Mouse (Mus musculus): ENCODE results near the gene Rb1. TPM values are rescaled to one million over a fixed set of nuclear protein-coding genes. Genes with fewer than 3 reads are reported as not detected.

The Rb1 gene
- total RNA-seq, 2 experiments from 2014 or later: 45.8 to 49.0 TPM

DNA sequence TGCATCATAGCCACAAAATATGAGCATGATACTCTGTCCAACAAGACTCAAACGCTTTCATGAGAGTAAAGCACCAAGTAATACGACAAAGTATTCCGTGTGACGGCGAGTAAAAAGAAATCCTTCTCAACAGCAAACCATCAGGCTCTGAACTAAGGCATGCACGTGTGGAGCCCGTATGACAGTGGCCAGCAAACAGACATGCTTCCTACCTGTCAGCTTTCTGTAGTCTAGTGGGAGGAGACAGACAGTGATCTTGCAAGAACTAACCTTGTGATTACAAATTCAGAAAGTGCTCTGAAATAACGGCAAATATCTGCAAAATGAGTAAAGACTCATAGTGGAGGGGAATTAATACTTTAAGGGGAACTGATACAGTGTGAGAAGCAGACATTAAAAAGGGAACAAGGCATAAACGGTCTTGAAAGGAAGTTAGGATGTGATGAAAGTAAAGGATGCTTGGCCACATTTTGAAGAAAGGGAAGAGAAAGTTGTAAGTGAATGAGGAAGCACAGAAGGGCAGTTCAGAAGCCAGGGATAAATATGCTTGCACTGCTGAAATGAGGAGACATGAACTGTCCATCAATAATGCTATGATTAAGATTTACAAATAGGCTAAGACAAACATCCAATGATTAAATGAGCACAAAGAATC, 103.2 kb downstream of the Rb1 start:
- intact Hi-C loops (cut with DNase I): no loop called here
- no peak for DNase-seq

GRCm38 (mm10) chr14:73217062-73217461, 108.6 kb downstream of the Rb1 start:
- DNase-seq: no peak
- intact Hi-C loops (cut with DNase I): no loop called here

DNA sequence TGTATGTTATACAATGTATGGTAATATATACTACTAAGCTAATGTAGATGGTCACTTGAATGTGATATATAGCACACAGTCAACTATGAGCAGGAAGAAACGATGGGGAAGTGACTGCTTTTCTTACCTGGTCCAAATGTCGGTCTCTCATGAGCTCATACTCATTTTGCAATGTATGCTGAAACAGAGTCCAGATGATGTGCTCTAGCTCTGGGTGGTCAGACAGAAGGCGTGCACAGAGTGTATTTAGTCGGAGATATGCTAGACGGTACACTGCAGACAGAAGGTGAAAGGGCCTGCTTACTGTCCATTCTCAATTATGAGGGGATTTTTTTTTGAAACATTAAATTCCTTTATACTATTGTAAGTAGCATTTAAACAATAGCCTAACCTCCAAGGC, 114.1 kb downstream of the Rb1 start:
- DNase-seq: no peak
- intact Hi-C loops (cut with DNase I): no loop called here

- no peak for DNase-seq
- intact Hi-C loops (cut with DNase I): no loop called here
Measured at GRCm38 (mm10) chr14:73210196-73210595, 115.4 kb downstream of the Rb1 start.

DNA sequence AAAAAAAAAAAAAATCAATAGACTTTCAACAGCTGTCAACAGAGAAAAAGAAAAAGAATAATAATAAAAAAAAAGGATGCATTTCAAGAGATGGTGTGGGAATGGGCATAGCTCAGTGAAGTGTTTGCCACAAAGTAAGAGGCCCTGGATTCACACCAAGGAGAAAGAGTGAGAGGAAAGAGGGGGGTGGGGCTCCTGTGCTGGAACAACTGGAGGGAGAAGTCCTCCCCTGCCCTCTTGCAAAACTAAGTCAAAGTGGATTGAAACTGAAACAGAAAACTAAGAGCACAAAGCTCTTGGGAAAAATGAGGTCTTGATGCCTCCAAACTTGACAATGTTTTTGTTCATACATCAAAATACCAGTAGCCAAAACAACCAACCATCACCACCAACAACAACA, 116.4 kb downstream of the Rb1 start:
- intact Hi-C loops (cut with DNase I): no loop called here
- DNase-seq: no peak

- intact Hi-C loops (cut with DNase I): no loop called here
- DNase-seq: no peak
Measured at GRCm38 (mm10) chr14:73204016-73204415, 121.6 kb downstream of the Rb1 start.

DNA sequence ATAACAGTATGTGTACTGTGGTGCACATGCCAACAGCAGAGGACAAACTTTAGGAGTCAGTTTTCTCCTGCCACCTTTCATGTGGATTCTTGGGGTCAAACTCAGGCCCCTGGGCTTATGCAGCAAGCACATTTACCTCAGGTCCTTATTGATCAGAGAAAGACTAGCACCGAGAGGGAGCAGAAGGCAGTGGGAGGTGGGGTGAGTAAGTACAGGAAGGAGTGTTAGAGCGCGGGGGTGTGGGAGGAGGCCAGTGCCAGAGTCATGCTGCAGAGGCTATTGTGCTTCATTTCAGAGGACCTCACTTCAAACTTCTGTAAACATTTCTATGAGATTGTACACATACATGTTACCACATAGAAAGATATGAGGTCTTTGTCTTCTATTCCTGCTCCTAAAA, 124.2 kb downstream of the Rb1 start:
- intact Hi-C loops (cut with DNase I): no loop called here
- DNase-seq: no peak

DNA sequence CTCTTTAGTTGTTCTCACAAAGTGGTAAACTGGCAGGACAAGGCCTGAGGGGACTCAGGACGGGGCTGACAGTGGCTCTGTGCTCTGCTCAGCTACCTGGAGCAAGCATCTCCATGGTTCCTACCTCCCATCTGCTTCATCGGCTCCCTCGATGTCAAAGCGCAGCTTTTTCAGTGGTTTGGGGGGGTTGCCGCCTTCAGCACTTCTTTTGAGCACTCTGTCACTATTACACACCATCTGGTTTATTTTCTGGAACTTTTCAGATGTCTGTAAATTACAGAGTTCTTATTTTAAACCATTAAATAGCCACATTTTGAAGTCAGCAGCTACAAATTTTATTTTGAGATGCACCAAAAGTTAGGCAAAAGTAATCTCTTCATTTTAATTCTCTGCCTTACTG, 126.6 kb downstream of the Rb1 start:
- intact Hi-C loops (cut with DNase I): no loop called here

DNA sequence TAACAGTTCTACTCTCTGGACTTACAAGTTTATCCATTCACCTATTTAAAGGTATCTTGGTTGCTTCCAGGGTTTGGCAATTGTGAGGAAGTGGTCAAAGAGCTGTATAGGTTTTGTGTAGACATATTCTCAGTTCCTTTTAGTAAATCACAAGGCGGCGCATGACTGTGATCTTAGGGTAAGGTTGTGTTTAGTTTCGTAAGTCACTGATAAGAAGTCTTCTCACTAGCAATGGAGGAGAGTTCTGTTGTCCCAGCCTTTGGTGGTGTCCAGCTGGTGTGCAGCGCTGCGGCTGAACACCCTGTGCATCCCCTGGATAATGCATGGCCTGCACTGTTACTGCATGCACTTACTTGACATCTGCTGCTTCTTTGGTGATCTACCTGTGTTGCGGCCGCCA, 138.7 kb downstream of the Rb1 start:
- intact Hi-C loops (cut with DNase I): no loop called here
- no peak for DNase-seq

More for the DNA sequence above, 126.6 kb downstream of the Rb1 start:
- DNase-seq: no peak

DNA sequence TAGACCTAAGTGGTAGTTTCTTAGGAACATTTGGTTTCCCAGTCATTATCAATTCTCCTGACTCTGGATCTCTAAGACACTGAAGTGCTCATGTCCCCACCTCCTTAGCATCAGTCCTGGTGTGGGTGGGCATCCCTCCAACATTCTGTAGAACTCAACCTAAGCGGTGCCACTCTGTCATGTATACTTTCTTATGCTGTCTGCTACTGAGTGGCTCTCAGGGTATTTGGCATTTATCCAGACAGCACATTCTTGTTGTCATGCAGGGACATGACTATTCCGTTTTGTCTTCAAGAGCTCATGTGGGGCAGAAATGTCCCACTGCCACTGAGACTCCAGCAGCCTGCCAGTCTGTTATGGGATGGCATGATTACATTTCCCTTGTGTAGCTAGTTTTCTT, 144.5 kb downstream of the Rb1 start:
- peak; percentile 40 for DNase-seq
- intact Hi-C loops (cut with DNase I): no loop called here

- intact Hi-C loops (cut with DNase I): no loop called here
- DNase-seq: no peak
Measured at GRCm38 (mm10) chr14:73180671-73181070, 145.0 kb downstream of the Rb1 start.

- intact Hi-C loops (cut with DNase I): no loop called here
- DNase-seq: no peak
Measured at GRCm38 (mm10) chr14:73179221-73179681, 146.4 kb downstream of the Rb1 start.

GRCm38 (mm10) chr14:73177961-73178360, 147.7 kb downstream of the Rb1 start:
- no peak for DNase-seq
- intact Hi-C loops (cut with DNase I): no loop called here

DNA sequence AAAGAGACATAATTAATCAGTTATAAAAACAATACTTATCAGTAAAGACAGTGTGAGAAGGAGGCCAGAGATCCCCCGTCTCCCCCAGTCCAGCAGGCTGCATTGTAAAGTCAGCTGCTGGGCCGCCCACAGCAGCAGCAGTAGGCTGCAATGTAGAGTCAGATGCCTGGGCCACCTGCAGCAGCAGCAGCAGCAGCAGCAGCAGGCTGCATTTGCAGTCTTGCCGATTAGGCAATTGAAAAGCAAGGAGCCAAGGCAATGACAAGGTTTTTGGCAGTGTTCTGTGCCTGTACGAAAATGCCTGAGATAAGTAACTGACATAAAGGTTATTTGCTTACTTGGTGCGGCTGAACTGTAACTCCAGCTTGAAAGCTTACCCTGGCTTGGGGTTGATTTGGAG, 149.4 kb downstream of the Rb1 start:
- intact Hi-C loops (cut with DNase I): no loop called here
- no peak for DNase-seq

DNA sequence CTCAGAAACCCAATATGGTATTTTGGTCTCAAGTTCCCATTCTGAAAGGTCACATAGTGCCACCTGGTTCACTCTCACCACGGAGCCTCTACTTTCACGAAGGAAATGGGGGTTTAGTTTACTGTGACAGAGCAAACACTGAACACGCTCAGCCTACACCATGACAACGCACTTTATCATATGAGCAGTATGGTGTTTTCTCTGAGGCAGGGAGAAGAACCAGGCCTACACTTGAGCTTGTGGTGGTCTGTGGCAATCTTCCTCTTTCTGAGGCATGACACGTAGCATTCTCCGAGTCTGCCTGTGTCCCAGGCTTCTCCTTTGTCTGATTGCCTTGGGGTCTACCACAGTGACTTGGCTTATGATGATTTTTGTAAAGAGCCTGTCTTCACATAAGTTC, 149.8 kb downstream of the Rb1 start:
- no peak for DNase-seq
- intact Hi-C loops (cut with DNase I): no loop called here

DNA sequence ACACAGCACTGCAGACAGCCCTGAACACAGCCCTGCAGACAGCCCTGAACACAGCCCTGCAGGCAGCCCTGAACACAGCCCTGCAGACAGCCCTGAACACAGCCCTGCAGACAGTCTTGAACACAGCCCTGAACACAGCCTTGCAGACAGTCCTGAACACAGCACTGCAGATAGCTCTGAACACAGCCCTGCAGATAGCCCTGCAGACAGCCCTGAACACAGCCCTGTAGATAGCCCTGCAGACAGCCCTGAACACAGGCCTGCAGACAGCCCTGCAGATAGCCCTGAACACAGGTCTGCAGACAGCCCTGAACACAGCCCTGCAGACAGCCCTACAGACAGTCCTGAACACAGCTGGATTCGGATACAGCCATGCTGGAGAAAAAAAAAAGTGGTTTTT, 150.6 kb downstream of the Rb1 start:
- intact Hi-C loops (cut with DNase I): no loop called here
- DNase-seq: no peak

- intact Hi-C loops (cut with DNase I): no loop called here
- DNase-seq: no peak
Measured at GRCm38 (mm10) chr14:73174091-73174995, 151.3 kb downstream of the Rb1 start.

DNA sequence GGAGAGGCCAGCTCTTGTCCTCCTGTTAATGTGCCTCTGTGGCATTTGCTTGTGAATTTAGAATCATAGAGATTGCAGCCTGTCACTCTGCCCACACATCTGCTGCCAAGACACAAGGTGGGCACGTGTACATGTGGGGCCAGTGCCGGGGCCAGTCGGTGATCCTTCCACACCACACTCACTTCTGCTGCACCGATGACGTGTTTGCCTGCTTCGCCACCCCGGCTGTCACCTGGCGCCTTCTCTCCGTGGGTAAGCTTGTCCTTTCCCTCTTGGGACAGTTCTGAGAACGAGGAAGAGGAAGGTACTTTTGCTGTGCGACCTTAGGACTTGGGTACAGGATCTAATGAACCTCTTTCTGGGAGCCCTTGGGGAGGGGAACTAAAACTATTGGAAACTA, 152.0 kb downstream of the Rb1 start:
- DNase-seq: no peak
- intact Hi-C loops (cut with DNase I): no loop called here

DNA sequence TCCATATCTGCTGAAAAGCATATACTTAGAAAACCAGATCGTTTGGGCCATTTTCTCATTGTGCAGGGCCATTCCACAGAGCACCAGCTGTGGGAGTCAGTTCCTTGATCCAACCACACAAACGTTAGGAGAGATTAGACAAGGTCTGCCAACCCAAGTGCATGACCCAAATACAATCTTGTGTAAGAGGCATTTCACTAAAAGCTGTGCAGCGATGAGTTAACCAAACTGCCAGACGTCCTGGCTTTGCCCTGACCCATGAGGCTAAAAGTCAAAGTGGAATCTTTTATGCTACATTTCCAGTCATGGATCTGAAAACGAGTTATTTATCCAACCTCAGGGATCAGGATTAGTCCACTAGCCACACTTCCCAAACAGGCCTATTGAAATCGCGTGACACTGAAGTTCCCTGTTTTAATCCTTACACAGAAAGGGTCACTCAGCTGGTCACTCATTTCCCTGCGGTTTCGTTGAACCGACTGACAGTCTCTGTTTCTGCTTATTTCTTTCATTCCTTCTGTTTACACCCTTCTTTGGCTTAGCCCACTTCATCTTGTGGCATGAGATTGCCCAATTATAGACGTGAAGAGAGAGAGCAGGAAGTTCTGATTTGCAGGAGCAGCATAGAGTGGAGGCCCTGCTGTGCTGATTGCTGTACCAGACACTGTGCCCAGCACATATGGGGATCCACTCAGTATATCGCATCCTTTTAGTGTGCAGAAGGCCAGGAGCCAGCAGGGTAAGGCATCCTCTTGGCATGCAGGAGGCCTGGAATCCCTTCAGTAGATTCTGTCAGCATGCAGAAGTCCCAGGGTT, 153.2 kb downstream of the Rb1 start:
- intact Hi-C loops (cut with DNase I): no loop called here
- DNase-seq: no peak

GRCm38 (mm10) chr14:73169926-73170844, 155.4 kb downstream of the Rb1 start:
- DNase-seq: no peak
- intact Hi-C loops (cut with DNase I): no loop called here

Data from left cerebral cortex, postnatal 4 days (tissue).